Mouse (Mus musculus) thymus, adult 2 months (tissue): Measurements from ENCODE around the gene 1700020L24Rik.

Experiments used
- CTCF ChIP-seq: fragments of 200-500 bp; IDR thresholded peaks from 2 replicates; pipeline ENCODE4 v1.5.1; 2012; ENCODE audit warnings: mild to moderate bottlenecking, control low read depth, low read length, moderate library complexity, borderline replicate concordance; ENCODE audit not compliant: control insufficient read depth, poor library complexity, insufficient read depth; ENCODE audit errors: extremely low read depth
- POLR2A ChIP-seq: fragments of 200-500 bp; IDR thresholded peaks from 2 replicates; pipeline ENCODE4 v1.6.1; 2012; ENCODE audit warnings: mild to moderate bottlenecking, low read length, control low read depth, moderate library complexity; ENCODE audit not compliant: control insufficient read depth, poor library complexity, insufficient read depth; ENCODE audit errors: extremely low read depth

DNA sequence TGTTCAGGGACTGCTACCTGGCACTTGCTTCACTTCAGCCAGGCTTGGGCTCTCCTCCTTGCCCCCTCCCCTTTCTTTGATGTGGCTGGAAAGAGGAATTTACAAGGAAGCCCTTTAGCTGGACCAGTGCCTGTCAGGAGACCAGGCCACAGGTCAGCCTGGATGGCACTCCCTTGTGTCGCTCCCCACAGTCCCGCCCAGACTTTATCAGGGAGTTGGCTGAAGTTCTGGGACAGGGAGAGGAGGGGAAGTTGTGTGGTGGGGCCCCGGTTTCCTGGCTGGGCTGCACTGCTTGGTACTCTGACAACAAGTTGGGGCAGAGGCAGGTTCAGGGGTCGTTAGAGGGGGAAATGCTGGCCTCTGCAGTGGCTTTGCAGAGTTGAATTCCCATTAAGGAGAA, 17.1 kb downstream of the 1700020L24Rik start:
- TF ChIP-seq CTCF, result no peak
- TF ChIP-seq POLR2A, result no peak
